Mouse (Mus musculus) kidney, embryonic 15.5 days (tissue): ENCODE data around the gene Iqcf4. TPM values are rescaled to one million over a fixed set of nuclear protein-coding genes. Genes with fewer than 3 reads are reported as not detected.

Experiments used
- polyA plus RNA-seq: library from polyadenylated mRNA; unstranded; fragments of >200 nt; fragmentation: Nextera tagmentation; extraction: Ambion mirVana; gene quantifications from 2 replicates; pipeline ENCODE4 v1.2.1, GENCODE M21; 2015

Iqcf4 gene
- polyA plus RNA-seq, 1 experiment from 2014 or later: not detected

Other genes starting within 250 kb of the Iqcf4 start
- 15.6 and 17.7 TPM in 2 replicates for gene Dusp7, start 202.4 kb downstream of the Iqcf4 start, polyA plus RNA-seq
- 1,077 and 1,119 TPM in 2 replicates for gene Rpl29, start 141.5 kb downstream of the Iqcf4 start, polyA plus RNA-seq
- gene Acy1, start 132.7 kb downstream of the Iqcf4 start, polyA plus RNA-seq: 49.9 and 52.0 TPM in 2 replicates
- gene Abhd14b, start 123.5 kb downstream of the Iqcf4 start, polyA plus RNA-seq: 27.9 and 30.6 TPM in 2 replicates
- 55.5 and 56.8 TPM in 2 replicates for gene Abhd14a, start 123.3 kb downstream of the Iqcf4 start, polyA plus RNA-seq
- 118 and 140 TPM in 2 replicates for gene Pcbp4, start 117.7 kb downstream of the Iqcf4 start, polyA plus RNA-seq
- 0.22 and 0.47 TPM in 2 replicates for gene Gpr62, start 105.1 kb downstream of the Iqcf4 start, polyA plus RNA-seq
- gene Rrp9, start 95.0 kb downstream of the Iqcf4 start, polyA plus RNA-seq: 52.8 and 54.3 TPM in 2 replicates
- gene Parp3, start 94.0 kb downstream of the Iqcf4 start, polyA plus RNA-seq: 2.8 and 4.3 TPM in 2 replicates
- not detected in 2 replicates for gene Iqcf1, start 71.0 kb downstream of the Iqcf4 start, polyA plus RNA-seq
- not detected in 2 replicates for gene Iqcf5, start 56.4 kb downstream of the Iqcf4 start, polyA plus RNA-seq
- not detected in 2 replicates for gene Iqcf3, start 9.4 kb downstream of the Iqcf4 start, polyA plus RNA-seq
- not detected in 2 replicates for gene Iqcf6, start 55.6 kb upstream of the Iqcf4 start, polyA plus RNA-seq
- gene Grm2, start 85.1 kb upstream of the Iqcf4 start, polyA plus RNA-seq: not detected in 2 replicates
- gene Tex264, start 114.9 kb upstream of the Iqcf4 start, polyA plus RNA-seq: 65.6 and 67.4 TPM in 2 replicates
- gene Rad54l2, start 218.2 kb upstream of the Iqcf4 start, polyA plus RNA-seq: 7.7 and 8.8 TPM in 2 replicates